Mouse (Mus musculus): ENCODE data around the gene Tle3. TPM values are rescaled to one million over a fixed set of nuclear protein-coding genes. Genes with fewer than 3 reads are reported as not detected.

The Tle3 gene
- total RNA-seq, 2 experiments from 2014 or later = 26.9 to 27.4 TPM

GRCm38 (mm10) chr9:61421626-61422025 lies 49.5 kb downstream of the Tle3 start:
- intact Hi-C loops (cut with DNase I) = no loop called here
- no peak for DNase-seq

GRCm38 (mm10) chr9:61424245-61424644 lies 52.1 kb downstream of the Tle3 start:
- no peak for DNase-seq
- intact Hi-C loops (cut with DNase I) = no loop called here

DNA sequence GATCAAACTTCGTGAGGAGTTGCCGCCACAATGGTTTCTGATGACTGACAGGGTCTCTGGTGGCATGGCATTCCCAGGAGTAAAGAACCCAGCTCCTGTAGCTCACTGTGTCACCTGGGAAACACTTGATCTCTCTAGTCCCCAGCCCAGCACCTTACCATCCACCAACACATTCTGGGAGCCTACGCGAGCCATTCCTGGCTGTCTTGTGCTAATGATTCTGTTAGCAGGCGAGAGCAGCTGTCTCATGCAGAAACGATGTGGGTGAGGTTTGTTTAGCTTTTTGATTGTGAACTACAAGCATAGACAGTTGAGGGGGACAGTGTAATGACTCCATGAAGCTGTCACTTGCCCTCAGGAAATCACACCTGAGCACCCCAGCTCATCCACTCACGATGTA lies 54.3 kb downstream of the Tle3 start:
- intact Hi-C loops (cut with DNase I) = no loop called here

DNA sequence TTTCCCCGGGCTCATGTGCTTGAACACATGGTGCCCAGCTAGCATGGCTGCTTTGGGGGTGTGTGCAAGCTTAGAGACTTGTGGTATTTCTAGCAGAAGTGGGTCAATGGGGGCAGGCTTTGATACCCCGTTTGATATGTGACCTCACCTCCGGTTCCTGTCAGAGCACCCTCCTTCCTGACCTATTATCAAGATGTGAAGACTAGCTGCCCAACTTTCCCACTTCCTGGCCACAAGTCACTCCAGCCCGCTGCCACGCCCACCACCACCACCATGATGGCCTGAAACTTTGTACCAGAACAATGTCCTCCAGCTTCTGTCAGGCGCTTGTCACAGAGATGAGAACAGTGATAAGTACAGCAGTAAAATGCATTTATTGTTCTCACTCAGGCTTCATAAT lies 54.9 kb downstream of the Tle3 start:
- intact Hi-C loops (cut with DNase I) = no loop called here
- no peak for DNase-seq

More for the DNA sequence above, 54.3 kb downstream of the Tle3 start:
- no peak for DNase-seq

DNA sequence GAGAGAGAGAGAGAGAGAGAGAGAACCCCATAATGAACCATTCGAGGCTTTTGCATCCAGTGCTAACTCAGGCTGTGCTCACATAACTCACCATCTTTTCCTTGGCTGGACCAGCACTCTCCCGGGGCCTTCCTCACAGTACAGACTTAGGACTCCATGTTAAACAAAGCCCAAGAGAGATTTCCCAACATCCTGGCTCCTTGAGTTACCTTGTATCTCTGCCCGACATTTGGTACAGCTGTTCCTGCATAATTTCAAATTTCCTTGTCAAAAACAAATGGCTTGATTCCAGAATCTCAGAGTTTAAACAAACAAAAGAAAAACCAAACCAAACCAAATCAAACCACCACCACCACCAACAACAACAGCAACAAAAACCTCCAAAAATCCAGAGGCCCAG lies 55.7 kb downstream of the Tle3 start:
- DNase-seq = no peak
- intact Hi-C loops (cut with DNase I) = no loop called here

DNA sequence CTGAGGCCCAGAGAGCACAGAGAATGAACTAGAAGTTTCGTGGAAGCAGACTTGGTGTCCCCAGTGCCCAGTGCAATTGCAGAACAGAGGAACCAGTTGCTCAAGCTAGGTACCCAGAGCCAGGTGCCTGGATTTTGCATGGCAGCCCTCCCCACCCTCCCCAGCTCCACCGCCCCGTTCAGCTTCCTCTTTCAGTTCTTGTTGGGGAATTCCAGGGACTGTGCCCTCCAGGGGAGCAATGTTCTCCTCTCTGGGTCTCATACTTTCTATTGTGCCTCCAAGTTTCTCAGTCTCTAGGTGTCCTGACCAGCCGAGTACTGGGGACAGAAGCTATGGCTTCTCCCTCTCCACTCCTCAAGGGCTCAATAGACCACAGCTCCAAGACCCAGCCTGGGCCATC lies 59.7 kb downstream of the Tle3 start:
- DNase-seq = no peak
- intact Hi-C loops (cut with DNase I) = no loop called here

DNA sequence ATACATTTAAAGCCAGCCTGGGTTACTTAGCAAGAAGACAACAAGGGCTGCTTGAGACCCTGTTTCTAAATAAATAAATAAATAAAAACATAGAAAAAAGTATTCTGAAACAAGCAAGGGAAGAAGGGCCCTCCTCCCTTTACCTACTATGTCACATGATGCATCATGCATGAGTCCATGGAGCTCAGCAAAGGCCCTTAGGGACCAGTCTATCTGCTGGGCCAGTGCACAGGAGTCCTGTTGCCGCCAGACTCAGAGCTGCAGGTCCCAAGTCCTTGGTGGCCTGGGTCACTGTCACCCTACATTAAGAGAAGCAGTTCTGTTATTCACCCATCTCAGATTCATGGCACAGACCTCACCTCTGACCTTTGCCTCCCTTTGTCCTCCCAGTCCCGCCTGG lies 61.0 kb downstream of the Tle3 start:
- no peak for DNase-seq
- intact Hi-C loops (cut with DNase I) = no loop called here

GRCm38 (mm10) chr9:61434062-61434461 lies 61.9 kb downstream of the Tle3 start:
- intact Hi-C loops (cut with DNase I) = no loop called here
- no peak for DNase-seq

- intact Hi-C loops (cut with DNase I) = no loop called here
- peak; percentile 53 for DNase-seq
Measured at GRCm38 (mm10) chr9:61435191-61435989, 63.2 kb downstream of the Tle3 start.

DNA sequence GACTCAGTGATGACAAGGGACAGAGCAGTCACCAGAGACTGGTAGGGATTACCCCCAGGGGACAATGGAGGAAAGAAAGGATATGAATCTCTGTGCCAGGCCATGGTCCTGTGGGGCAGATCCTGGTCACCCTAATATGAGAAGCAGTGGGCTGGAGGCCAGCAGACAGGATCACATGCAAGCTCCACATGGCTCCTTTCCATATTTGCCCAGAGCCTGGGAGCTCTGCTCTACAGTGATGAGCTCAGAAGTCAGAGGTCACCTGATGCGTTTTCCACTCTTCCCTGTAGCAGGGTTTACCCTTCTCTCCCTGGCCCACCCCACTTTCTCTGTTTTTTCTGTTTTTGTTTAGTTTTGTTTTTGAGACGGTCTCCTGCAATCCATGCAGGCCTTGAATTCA lies 63.9 kb downstream of the Tle3 start:
- intact Hi-C loops (cut with DNase I) = no loop called here
- DNase-seq = no peak

DNA sequence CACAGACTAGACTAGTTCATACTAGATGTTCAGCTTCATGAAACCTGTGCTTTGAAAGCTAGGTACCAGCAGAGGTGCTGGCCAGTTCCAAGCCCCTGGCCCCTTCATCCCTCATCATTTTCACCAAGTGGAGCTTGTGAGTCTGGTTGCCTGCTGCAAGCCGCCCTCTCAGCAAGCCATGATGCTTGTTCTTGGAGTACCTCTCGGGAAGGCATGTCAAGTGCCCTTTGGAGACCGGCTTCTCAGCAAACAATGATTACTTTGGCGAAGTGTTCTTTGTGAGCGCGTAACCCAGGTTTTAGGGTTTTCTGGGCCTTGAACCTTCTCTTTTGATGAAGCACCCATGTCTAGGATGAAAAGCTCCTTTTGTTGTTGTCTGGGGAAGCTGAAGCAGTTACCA lies 64.6 kb downstream of the Tle3 start:
- intact Hi-C loops (cut with DNase I) = no loop called here
- no peak for DNase-seq

DNA sequence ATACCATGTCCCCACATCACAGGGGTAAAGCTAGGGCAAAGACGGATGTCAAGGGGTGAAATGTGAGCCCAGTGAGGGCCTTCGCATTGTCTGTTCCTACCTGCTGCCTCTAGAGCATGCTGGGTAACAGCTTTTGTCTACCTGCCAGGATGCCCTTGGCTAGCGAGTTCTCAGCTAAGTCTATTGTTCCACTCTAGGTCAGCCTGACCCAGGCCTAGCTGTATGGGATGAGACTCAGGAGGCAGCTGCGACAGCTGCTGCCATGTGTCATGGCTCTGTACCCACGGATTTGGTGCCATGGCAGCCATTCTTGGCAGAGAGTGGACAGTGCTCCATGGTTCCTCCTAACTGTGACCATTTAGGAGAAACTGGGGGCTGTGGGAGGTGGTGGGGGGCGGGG lies 66.9 kb downstream of the Tle3 start:
- no peak for DNase-seq
- intact Hi-C loops (cut with DNase I) = no loop called here

DNA sequence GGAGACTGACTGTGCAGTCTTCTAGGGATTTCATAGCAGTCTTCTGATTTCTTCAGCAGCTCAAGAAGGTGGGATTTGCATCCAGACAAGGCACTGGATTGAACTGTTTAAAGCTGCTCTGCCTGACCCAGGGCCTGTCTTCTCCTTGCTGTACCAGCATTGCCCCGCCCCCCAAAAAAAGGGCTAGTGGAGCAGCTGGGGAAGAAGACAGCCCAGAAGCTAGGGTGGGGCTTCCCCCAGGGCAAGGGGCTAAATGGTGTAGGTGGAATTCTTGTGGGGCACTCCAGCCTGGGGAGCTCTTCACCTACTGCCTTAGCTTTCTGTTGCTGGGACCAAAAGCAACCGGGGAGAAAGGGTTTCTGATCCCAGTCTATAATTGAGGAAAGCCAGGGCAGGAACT lies 67.8 kb downstream of the Tle3 start:
- DNase-seq = no peak
- intact Hi-C loops (cut with DNase I) = no loop called here

- intact Hi-C loops (cut with DNase I) = no loop called here
- no peak for DNase-seq
Measured at GRCm38 (mm10) chr9:61441206-61441913, 69.2 kb downstream of the Tle3 start.

DNA sequence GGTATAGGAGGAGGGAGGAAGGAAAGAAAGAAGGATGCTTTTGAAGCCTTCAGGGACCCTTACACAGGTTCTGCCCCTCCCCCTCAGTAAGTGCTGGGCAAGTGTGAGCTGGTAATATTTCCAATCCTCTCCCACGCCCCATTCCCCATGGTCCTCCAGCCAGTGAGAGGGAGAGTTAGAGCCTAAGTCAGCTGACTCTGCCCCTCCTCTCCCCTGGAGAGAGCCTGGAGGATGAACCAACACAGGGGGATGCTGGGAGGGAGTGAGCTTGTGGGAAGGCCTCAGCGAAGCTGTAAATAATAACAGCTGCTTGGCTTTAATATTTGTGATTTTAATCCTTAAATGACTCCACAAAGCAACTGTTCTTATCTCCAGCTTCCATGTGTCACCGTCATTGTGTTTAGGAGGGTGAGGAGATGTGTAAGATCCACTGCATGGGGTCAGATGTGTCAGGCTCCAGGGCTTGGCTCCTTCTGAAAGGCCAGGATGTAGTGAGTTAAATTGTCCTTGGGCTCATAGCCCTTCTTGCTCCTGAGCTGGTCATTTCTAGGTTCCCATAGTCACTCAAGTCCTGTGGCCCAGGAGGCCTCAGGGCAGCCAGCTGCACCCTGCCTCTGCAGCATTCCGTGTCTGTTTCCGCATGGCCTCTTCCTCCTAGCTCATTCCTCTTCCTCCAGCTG lies 70.9 kb downstream of the Tle3 start:
- DNase-seq = no peak
- intact Hi-C loops (cut with DNase I) = no loop called here

GRCm38 (mm10) chr9:61445151-61445550 lies 73.0 kb downstream of the Tle3 start:
- DNase-seq = no peak
- intact Hi-C loops (cut with DNase I) = no loop called here

- DNase-seq = peak in 1 of 2 experiments; percentile 32
- intact Hi-C loops (cut with DNase I) = no loop called here
Measured at GRCm38 (mm10) chr9:61445711-61446222, 73.6 kb downstream of the Tle3 start.

GRCm38 (mm10) chr9:61446965-61447364 lies 74.8 kb downstream of the Tle3 start:
- no peak for DNase-seq
- intact Hi-C loops (cut with DNase I) = no loop called here

DNA sequence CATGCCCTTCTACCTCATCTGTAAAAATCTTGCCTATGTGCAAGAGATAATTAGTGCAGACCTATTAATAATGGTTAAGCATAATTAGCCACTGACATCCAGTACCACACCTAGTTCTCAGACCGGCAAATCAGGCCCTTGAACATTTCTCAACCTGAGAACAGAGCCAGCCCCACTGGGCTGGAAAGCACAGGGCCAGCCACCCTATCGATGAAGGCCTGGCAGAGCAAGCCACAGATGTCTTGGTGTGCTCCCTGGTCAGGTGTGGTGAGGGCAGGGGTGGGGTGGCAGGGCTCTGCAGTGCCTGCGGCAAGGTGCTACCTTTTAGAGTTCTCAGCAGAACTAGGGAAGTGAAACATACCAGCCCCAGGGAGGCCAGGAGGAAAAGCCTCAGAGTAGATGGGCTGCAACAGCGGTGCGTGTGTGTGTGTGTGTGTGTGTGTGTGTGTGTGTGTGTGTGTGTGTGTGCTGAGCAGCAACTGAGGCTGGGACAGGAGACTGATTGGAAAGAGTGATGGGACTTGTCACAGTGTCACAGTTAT lies 77.3 kb downstream of the Tle3 start:
- intact Hi-C loops (cut with DNase I) = no loop called here
- DNase-seq = no peak

DNA sequence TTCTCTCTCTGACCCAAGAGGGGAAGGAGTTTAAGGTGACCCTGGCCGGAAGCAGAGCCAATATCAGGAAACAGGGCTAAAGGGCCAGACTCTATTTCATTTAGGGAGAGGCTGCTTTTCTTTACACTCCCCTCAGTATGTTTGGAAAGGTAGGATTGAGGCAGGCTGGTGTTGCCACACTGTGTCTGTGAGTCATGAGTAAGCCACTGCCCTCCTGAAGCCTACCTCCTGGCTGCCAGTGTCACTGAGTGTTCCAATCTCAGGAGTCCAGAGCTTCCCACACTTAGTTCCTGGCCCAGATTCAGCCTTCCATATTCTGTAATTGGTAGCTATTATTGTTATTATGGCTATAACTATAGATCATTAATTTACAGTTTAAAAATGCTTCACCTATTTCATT lies 79.9 kb downstream of the Tle3 start:
- intact Hi-C loops (cut with DNase I) = no loop called here
- no peak for DNase-seq

- DNase-seq = peak; percentile 55 to 71
- intact Hi-C loops (cut with DNase I) = no loop called here
Measured at GRCm38 (mm10) chr9:61455861-61456261, 83.7 kb downstream of the Tle3 start.

Data from heart, postnatal 10 days (tissue).